Mouse (Mus musculus) MEL (cell line): Measurements from ENCODE around the gene Crtap.

Experiments used
- CTCF ChIP-seq, 3 experiments: IDR thresholded peaks in 2 of 3; conservative IDR thresholded peaks in 1 of 3; 2 replicates each; pipeline ENCODE4 v1.5.1; 2011 to 2012; ENCODE audit warnings: low read length in 3 of 3, low read depth in 2 of 3, mild to moderate bottlenecking in 2 of 3, improper control_type of control experiment in 1 of 3, inconsistent platforms in 1 of 3, mixed read lengths in 1 of 3, moderate library complexity in 1 of 3; ENCODE audit not compliant: control insufficient read depth in 1 of 3, insufficient read depth in 1 of 3, poor library complexity in 1 of 3, severe bottlenecking in 1 of 3
- POLR2A ChIP-seq, 2 experiments: IDR thresholded peaks; 2 replicates each; pipeline ENCODE4 v1.6.1; 2011 to 2012; ENCODE audit warnings: low read length in 2 of 2, mild to moderate bottlenecking in 2 of 2, control low read depth in 1 of 2, improper control_type of control experiment in 1 of 2, low read depth in 1 of 2, moderate library complexity in 1 of 2; ENCODE audit not compliant: control insufficient read depth in 1 of 2, insufficient read depth in 1 of 2, poor library complexity in 1 of 2

DNA sequence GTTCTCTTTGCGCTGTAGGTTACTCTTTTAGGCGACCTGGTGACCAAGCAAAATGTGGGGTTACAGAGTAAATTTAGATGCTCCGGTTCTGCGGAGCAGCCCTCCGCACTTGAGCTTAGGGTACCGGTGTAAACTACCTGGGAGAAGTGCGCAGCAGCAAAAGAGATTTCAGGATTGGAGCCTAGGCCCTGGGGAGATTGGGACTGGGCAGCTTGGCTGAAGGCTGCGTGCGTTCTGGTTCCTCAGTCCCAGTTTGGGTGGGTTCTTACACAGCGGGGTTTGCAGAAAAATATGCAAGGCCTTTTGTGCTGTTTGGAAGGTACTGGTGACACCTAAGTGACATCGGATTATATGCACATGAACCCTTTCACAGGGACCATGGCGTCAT lies 22.0 kb downstream of the Crtap start:
- no peak for TF ChIP-seq CTCF (IDR thresholded peaks at IDR 0.05 in 2 of 3, conservative IDR thresholded peaks at IDR 0.05 in 1 of 3; ENCODE audit: control insufficient read depth in 1 of 3, insufficient read depth in 1 of 3, low read depth in 2 of 3, low read length in 3 of 3, poor library complexity in 1 of 3, severe bottlenecking in 1 of 3)
- TF ChIP-seq POLR2A (IDR thresholded peaks at IDR 0.05; ENCODE audit: control insufficient read depth in 1 of 2, insufficient read depth in 1 of 2, low read depth in 1 of 2, low read length in 2 of 2, poor library complexity in 1 of 2): no peak
